Comparison of ENCODE assay signal across 19 mouse cellular contexts in genomic region chr2:103603209-103603608, GRCm38 (mm10). TPM values are rescaled to one million over a fixed set of nuclear protein-coding genes. Genes with fewer than 3 reads are reported as not detected.
DNase-seq lines count a peak whose midpoint lies in the region; ATAC-seq lines count a peak whose summit lies in the region.
"Had no signal": no experiment of that assay in that cellular context is flagged by ENCODE, and none has a peak within 500 bp of the region (broad histone marks: within the 10 kb centered on the region; RNA-seq: fewer than 3 reads in every experiment).

No protein-coding gene starts in this region.

- intact Hi-C loops in heart, postnatal 36 days (cut with DNase I) = no loop called here

- peak overlapping the region; percentile 37 for H3K4me3 ChIP-seq in heart, embryonic 10.5 days
- H3K4me3 ChIP-seq in heart, embryonic 14.5 days (ENCODE audit: control insufficient read depth in 1 of 2, insufficient read depth in 1 of 2, low read depth in 1 of 2, low read length in 2 of 2) = peak overlapping the region; percentile 0 to 4; a peak in 2 of 4 replicates
- H3K4me3 ChIP-seq in heart, embryonic 16.5 days (ENCODE audit: low read length) = peak overlapping the region; percentile 12; the same call in 1 of the 2 replicates
- no peak overlapping the region for H3K4me3 ChIP-seq in limb, embryonic 10.5 days
- H3K4me3 ChIP-seq: embryonic facial prominence, embryonic 13.5 days; gastrocnemius, adult 2 months; hindbrain, embryonic 15.5 days had no signal

- peak; percentile 45; the same call in 1 of the 2 replicates for ATAC-seq in heart, embryonic 14.5 days (ENCODE audit: insufficient number of reproducible peaks, insufficient read depth, low FRiP score, low read depth)
- ATAC-seq in heart, embryonic 16.5 days (replicated peaks; ENCODE audit: extremely low read depth, insufficient read depth, low FRiP score) = no peak
- ATAC-seq: forebrain, embryonic 14.5 days; intestine, embryonic 16.5 days had no signal

- no peaks in the 10 kb centered on the region for H3K27me3 ChIP-seq in heart, embryonic 10.5 days (ENCODE audit: insufficient read depth, poor library complexity, severe bottlenecking)
- H3K27me3 ChIP-seq in heart, embryonic 14.5 days (ENCODE audit: control insufficient read depth, insufficient read depth, low read length) = no peaks in the 10 kb centered on the region
- H3K27me3 ChIP-seq in heart, embryonic 16.5 days (ENCODE audit: control insufficient read depth, insufficient read depth, low read length) = no peaks in the 10 kb centered on the region
- H3K27me3 ChIP-seq in limb, embryonic 10.5 days (ENCODE audit: low read depth, poor library complexity, severe bottlenecking) = no peaks in the 10 kb centered on the region
- H3K27me3 ChIP-seq: embryonic facial prominence, embryonic 13.5 days; hindbrain, embryonic 15.5 days had no signal

- peaks cover 2% of the 10 kb centered on the region; the same call in 1 of the 2 replicates for H3K36me3 ChIP-seq in heart, embryonic 10.5 days
- no peaks in the 10 kb centered on the region for H3K36me3 ChIP-seq in heart, embryonic 14.5 days (ENCODE audit: control insufficient read depth, insufficient read depth, low read length)
- H3K36me3 ChIP-seq in heart, embryonic 16.5 days (ENCODE audit: control insufficient read depth, insufficient read depth) = no peaks in the 10 kb centered on the region
- 0 out of 2 replicates have a peak, but pooled peaks cover 2% of the 10 kb centered on the region for H3K36me3 ChIP-seq in limb, embryonic 10.5 days
- H3K36me3 ChIP-seq: hindbrain, embryonic 15.5 days had no signal

- no peaks in the 10 kb centered on the region for H3K9me3 ChIP-seq in heart, embryonic 10.5 days
- H3K9me3 ChIP-seq in heart, embryonic 14.5 days (ENCODE audit: control insufficient read depth, low read length) = no peaks in the 10 kb centered on the region
- H3K9me3 ChIP-seq in heart, embryonic 16.5 days (replicated peaks; ENCODE audit: control insufficient read depth, low read length) = no peaks in the 10 kb centered on the region
- no peaks in the 10 kb centered on the region for H3K9me3 ChIP-seq in limb, embryonic 10.5 days (replicated peaks)
- H3K9me3 ChIP-seq: embryonic facial prominence, embryonic 13.5 days; hindbrain, embryonic 15.5 days had no signal

- 36% methylated on average over 3 of the region's 3 CpGs for WGBS in heart, embryonic 10.5 days
- 19% methylated on average over 3 of the region's 3 CpGs for WGBS in heart, embryonic 14.5 days
- 34% methylated on average over 3 of the region's 3 CpGs for WGBS in heart, embryonic 16.5 days
- WGBS in limb, embryonic 10.5 days = 81% methylated on average over 3 of the region's 3 CpGs

- peak; percentile 92 for DNase-seq in heart, embryonic 10.5 days (ENCODE audit: low spot score)
- DNase-seq in heart, adult 8-10 months (ENCODE audit: low spot score) = no peak
- DNase-seq in heart, postnatal 36 days = no peak
- DNase-seq in limb, embryonic 10.5 days (ENCODE audit: low spot score) = no peak
- no peak for DNase-seq in ovary, postnatal 36 days (ENCODE audit: low spot score)
- DNase-seq: adrenal gland, adult 2 months; adrenal gland, postnatal 25 days; cerebellum, adult 18-20 months; cerebellum, adult 9-11 months; cerebellum, postnatal 36 days; gastrocnemius, adult 2 months; gastrocnemius, postnatal 25 days; kidney, adult 2 months had no signal

- H3K9ac ChIP-seq in heart, embryonic 14.5 days (ENCODE audit: low read length) = peak overlapping the region; percentile 36; the same call in 1 of the 2 replicates
- H3K9ac ChIP-seq in heart, embryonic 16.5 days (ENCODE audit: low read length) = no peak overlapping the region
- H3K9ac ChIP-seq: embryonic facial prominence, embryonic 13.5 days; hindbrain, embryonic 15.5 days had no signal

- H3K4me1 ChIP-seq in heart, embryonic 10.5 days = peaks cover 85% of the 10 kb centered on the region
- H3K4me1 ChIP-seq in heart, embryonic 14.5 days (ENCODE audit: control insufficient read depth in 2 of 2, insufficient read depth in 2 of 2, low read length in 2 of 2) = peaks cover 51 to 86% of the 10 kb centered on the region in 2 experiments
- peaks cover 72% of the 10 kb centered on the region for H3K4me1 ChIP-seq in heart, embryonic 16.5 days (ENCODE audit: control insufficient read depth, insufficient read depth, low read length)
- H3K4me1 ChIP-seq in limb, embryonic 10.5 days = peaks cover 61% of the 10 kb centered on the region

- H3K27ac ChIP-seq in heart, embryonic 10.5 days = peak overlapping the region; percentile 83
- H3K27ac ChIP-seq in heart, embryonic 14.5 days (replicated peaks in 1 of 2; ENCODE audit: control insufficient read depth in 1 of 2, insufficient read depth in 1 of 2, low read depth in 2 of 2, low read length in 2 of 2) = peak overlapping the region; percentile 76 to 91
- H3K27ac ChIP-seq in heart, embryonic 16.5 days (ENCODE audit: low read length) = peak overlapping the region; percentile 84
- H3K27ac ChIP-seq in limb, embryonic 10.5 days = 0 out of 2 replicates have a peak overlapping the region, but pooled peaks have one; percentile 48
- H3K27ac ChIP-seq: embryonic facial prominence, embryonic 13.5 days; gastrocnemius, adult 2 months; hindbrain, embryonic 15.5 days had no signal

- H3K4me2 ChIP-seq in heart, embryonic 14.5 days (ENCODE audit: low read length) = peak overlapping the region; percentile 46
- peak overlapping the region; percentile 52 for H3K4me2 ChIP-seq in heart, embryonic 16.5 days (ENCODE audit: low read depth, low read length)
- H3K4me2 ChIP-seq: embryonic facial prominence, embryonic 13.5 days; hindbrain, embryonic 15.5 days had no signal

RNA-seq across cellular contexts. Expression of gene Abtb2, which starts 37.1 kb away (rescaled TPM):
- 19.0 and 33.2 TPM in 2 replicates for polyA plus RNA-seq in heart, embryonic 10.5 days (2016; fragmentation: Nextera tagmentation; extraction: Ambion mirVana)
- 10 to 100 TPM; 22.9 to 27.5 (median 24.8) TPM for total RNA-seq in heart, adult 8-10 months (2022)
- polyA plus RNA-seq in heart, embryonic 14.5 days (2014; fragmentation: Nextera tagmentation; extraction: Ambion mirVana) = 18.4 and 18.6 TPM in 2 replicates
- 10 to 100 TPM; 21.9 to 24.4 TPM for total RNA-seq in heart, postnatal 36 days (2021)
- polyA plus RNA-seq in heart, embryonic 16.5 days (2015; fragmentation: Nextera tagmentation; extraction: Ambion mirVana) = 19.9 and 23.2 TPM in 2 replicates
- 14.2 and 17.6 TPM in 2 replicates for polyA plus RNA-seq in limb, embryonic 10.5 days (2016; fragmentation: Nextera tagmentation; extraction: Ambion mirVana)
